ENCODE assay signal across 9 mouse cellular contexts in genomic region chr4:109173369-109173768, GRCm38 (mm10). TPM values are rescaled to one million over a fixed set of nuclear protein-coding genes. Genes with fewer than 3 reads are reported as not detected.
A peak's percentile ranks its signal among the peaks of the same experiment; 100 is the strongest.
DNase-seq lines count a peak whose midpoint lies in the region; ATAC-seq and TF ChIP-seq lines count a peak whose summit lies in the region.
"Had no signal": no experiment of that assay in that cellular context is flagged by ENCODE, and none has a peak within 500 bp of the region (broad histone marks: within the 10 kb centered on the region; RNA-seq: fewer than 3 reads in every experiment).

No protein-coding gene starts in this region.

- H3K4me3 ChIP-seq in heart, embryonic 15.5 days, result no peak overlapping the region
- H3K4me3 ChIP-seq in embryonic facial prominence, embryonic 15.5 days (replicated peaks), result no peak overlapping the region
- no peak overlapping the region for H3K4me3 ChIP-seq in hindbrain, embryonic 14.5 days (replicated peaks; ENCODE audit: low read length)
- H3K4me3 ChIP-seq in neural tube, embryonic 13.5 days, result no peak overlapping the region
- H3K4me3 ChIP-seq in lung, postnatal 0 days (ENCODE audit: low read depth, low read length), result no peak overlapping the region
- H3K4me3 ChIP-seq: liver, embryonic 13.5 days had no signal

- no peak for TF ChIP-seq CTCF in lung, postnatal 0 days (IDR thresholded peaks at IDR 0.05)

- no peaks in the 10 kb centered on the region for H3K36me3 ChIP-seq in heart, embryonic 15.5 days
- H3K36me3 ChIP-seq in embryonic facial prominence, embryonic 15.5 days, result no peaks in the 10 kb centered on the region
- H3K36me3 ChIP-seq in hindbrain, embryonic 14.5 days (replicated peaks; ENCODE audit: control insufficient read depth, insufficient read depth), result no peaks in the 10 kb centered on the region
- 0 out of 2 replicates have a peak, but pooled peaks cover 9% of the 10 kb centered on the region for H3K36me3 ChIP-seq in neural tube, embryonic 13.5 days
- H3K36me3 ChIP-seq in lung, postnatal 0 days (ENCODE audit: insufficient read depth, low read length), result no peaks in the 10 kb centered on the region
- H3K36me3 ChIP-seq: liver, embryonic 13.5 days had no signal

- H3K9me3 ChIP-seq in heart, embryonic 15.5 days (replicated peaks), result no peaks in the 10 kb centered on the region
- no peaks in the 10 kb centered on the region for H3K9me3 ChIP-seq in embryonic facial prominence, embryonic 15.5 days (replicated peaks)
- H3K9me3 ChIP-seq in hindbrain, embryonic 14.5 days (ENCODE audit: control insufficient read depth, low read length), result no peaks in the 10 kb centered on the region
- H3K9me3 ChIP-seq in neural tube, embryonic 13.5 days, result no peaks in the 10 kb centered on the region
- no peaks in the 10 kb centered on the region for H3K9me3 ChIP-seq in lung, postnatal 0 days (ENCODE audit: low read length)
- H3K9me3 ChIP-seq: liver, embryonic 13.5 days had no signal

- no peak for TF ChIP-seq EP300 in lung, postnatal 0 days (IDR thresholded peaks at IDR 0.05)

- no peak for ATAC-seq in heart, embryonic 15.5 days (replicated peaks; ENCODE audit: insufficient number of reproducible peaks, insufficient read depth, low FRiP score, low read depth)
- ATAC-seq in embryonic facial prominence, embryonic 15.5 days (ENCODE audit: insufficient number of reproducible peaks, low FRiP score, low TSS enrichment, low read depth), result no peak
- ATAC-seq in hindbrain, embryonic 14.5 days (ENCODE audit: low FRiP score), result peak; percentile 46; the same call in 1 of the 2 replicates
- ATAC-seq in neural tube, embryonic 13.5 days (ENCODE audit: low read depth), result peak; percentile 82
- ATAC-seq in lung, postnatal 0 days, result no peak

- H3K4me1 ChIP-seq in heart, embryonic 15.5 days (replicated peaks), result peaks cover 21% of the 10 kb centered on the region
- peaks cover 17% of the 10 kb centered on the region for H3K4me1 ChIP-seq in embryonic facial prominence, embryonic 15.5 days
- H3K4me1 ChIP-seq in hindbrain, embryonic 14.5 days (replicated peaks; ENCODE audit: control insufficient read depth, insufficient read depth, low read length), result peaks cover 18% of the 10 kb centered on the region
- H3K4me1 ChIP-seq in neural tube, embryonic 13.5 days (replicated peaks), result peaks cover 25% of the 10 kb centered on the region
- no peaks in the 10 kb centered on the region for H3K4me1 ChIP-seq in lung, postnatal 0 days (ENCODE audit: insufficient read depth, low read depth, low read length)
- H3K4me1 ChIP-seq: liver, embryonic 13.5 days had no signal

- peak overlapping the region; percentile 39; the same call in 1 of the 2 replicates for H3K27ac ChIP-seq in heart, embryonic 15.5 days
- H3K27ac ChIP-seq in embryonic facial prominence, embryonic 15.5 days (replicated peaks), result peak overlapping the region; percentile 89
- peak overlapping the region; percentile 88 for H3K27ac ChIP-seq in hindbrain, embryonic 14.5 days
- peak overlapping the region; percentile 89 for H3K27ac ChIP-seq in neural tube, embryonic 13.5 days (replicated peaks)
- no peak overlapping the region for H3K27ac ChIP-seq in lung, postnatal 0 days (ENCODE audit: low read length)
- H3K27ac ChIP-seq: liver, embryonic 13.5 days had no signal

- no peak overlapping the region for H3K4me2 ChIP-seq in heart, embryonic 15.5 days
- H3K4me2 ChIP-seq in embryonic facial prominence, embryonic 15.5 days (replicated peaks), result peak overlapping the region; percentile 29
- peak overlapping the region; percentile 21 for H3K4me2 ChIP-seq in hindbrain, embryonic 14.5 days (replicated peaks)
- H3K4me2 ChIP-seq in neural tube, embryonic 13.5 days, result peak overlapping the region; percentile 24; the same call in 1 of the 2 replicates
- H3K4me2 ChIP-seq in lung, postnatal 0 days (replicated peaks; ENCODE audit: low read depth, low read length), result no peak overlapping the region
- H3K4me2 ChIP-seq: liver, embryonic 13.5 days had no signal

- 87% methylated on average over 4 of the region's 4 CpGs for WGBS in heart, embryonic 15.5 days
- 26% methylated on average over 4 of the region's 4 CpGs for WGBS in embryonic facial prominence, embryonic 15.5 days
- 61% methylated on average over 4 of the region's 4 CpGs for WGBS in hindbrain, embryonic 14.5 days
- 60% methylated on average over 4 of the region's 4 CpGs for WGBS in neural tube, embryonic 13.5 days
- 70% methylated on average over 4 of the region's 4 CpGs for WGBS in lung, postnatal 0 days

- no peak for DNase-seq in heart, postnatal 4 days
- no peak for DNase-seq in hindbrain, embryonic 14.5 days (ENCODE audit: low spot score)
- DNase-seq in urinary bladder, adult 2 months (ENCODE audit: low spot score), result no peak
- no peak for DNase-seq in thymus, postnatal 36 days
- DNase-seq in lung, postnatal 0 days (ENCODE audit: low spot score), result no peak
- DNase-seq: liver, embryonic 13.5 days had no signal

- H3K27me3 ChIP-seq in heart, embryonic 15.5 days, result no peaks in the 10 kb centered on the region
- H3K27me3 ChIP-seq in embryonic facial prominence, embryonic 15.5 days, result no peaks in the 10 kb centered on the region
- no peaks in the 10 kb centered on the region for H3K27me3 ChIP-seq in hindbrain, embryonic 14.5 days (ENCODE audit: control insufficient read depth, insufficient read depth, low read length)
- no peaks in the 10 kb centered on the region for H3K27me3 ChIP-seq in neural tube, embryonic 13.5 days
- no peaks in the 10 kb centered on the region for H3K27me3 ChIP-seq in lung, postnatal 0 days (replicated peaks; ENCODE audit: insufficient read depth, low read length)
- H3K27me3 ChIP-seq: liver, embryonic 13.5 days had no signal

- H3K9ac ChIP-seq in heart, embryonic 15.5 days, result no peak overlapping the region
- no peak overlapping the region for H3K9ac ChIP-seq in embryonic facial prominence, embryonic 15.5 days
- H3K9ac ChIP-seq in hindbrain, embryonic 14.5 days, result peak overlapping the region; percentile 38
- H3K9ac ChIP-seq in neural tube, embryonic 13.5 days, result 0 out of 2 replicates have a peak overlapping the region, but pooled peaks have one; percentile 23
- H3K9ac ChIP-seq in lung, postnatal 0 days (replicated peaks; ENCODE audit: low read depth), result no peak overlapping the region
- H3K9ac ChIP-seq: liver, embryonic 13.5 days had no signal

RNA-seq across cellular contexts. Expression of gene Osbpl9, which starts 28.7 kb away (rescaled TPM):
- 48.6 and 50.7 TPM in 2 replicates for polyA plus RNA-seq in heart, embryonic 15.5 days (2015; fragmentation: Nextera tagmentation; extraction: Ambion mirVana)
- 10 to 100 TPM; 71.7 to 73.4 TPM for total RNA-seq in heart, postnatal 4 days (2021)
- 58.6 and 64.1 TPM in 2 replicates for polyA plus RNA-seq in embryonic facial prominence, embryonic 15.5 days (2015; fragmentation: Nextera tagmentation; extraction: Ambion mirVana)
- 79.8 and 89.2 TPM in 2 replicates for polyA plus RNA-seq in hindbrain, embryonic 14.5 days (2014; fragmentation: Nextera tagmentation; extraction: Ambion mirVana)
- polyA plus RNA-seq in neural tube, embryonic 13.5 days (2015; fragmentation: Nextera tagmentation; extraction: Ambion mirVana), result 97.0 and 105 TPM in 2 replicates
- 95.4 and 97.5 TPM in 2 replicates for polyA plus RNA-seq in urinary bladder, adult 2 months (2012; rRNA removed)
- polyA plus RNA-seq in lung, postnatal 0 days (2015; fragmentation: Nextera tagmentation; extraction: Ambion mirVana), result 98.5 and 115 TPM in 2 replicates

Comparison
In these comparisons a context has a peak if more than half of its experiments do, and no peak if none do; other contexts are left out.
1. ATAC-seq: peak in hindbrain, embryonic 14.5 days (single experiment) and neural tube, embryonic 13.5 days (single experiment); none in heart, embryonic 15.5 days (single experiment), embryonic facial prominence, embryonic 15.5 days (single experiment) and lung, postnatal 0 days (single experiment).
2. H3K4me2 ChIP-seq: peak in embryonic facial prominence, embryonic 15.5 days (single experiment), hindbrain, embryonic 14.5 days (single experiment) and neural tube, embryonic 13.5 days (single experiment); none in heart, embryonic 15.5 days (single experiment) and lung, postnatal 0 days (single experiment).
3. H3K9ac ChIP-seq: peak in hindbrain, embryonic 14.5 days (single experiment) and neural tube, embryonic 13.5 days (single experiment); none in heart, embryonic 15.5 days (single experiment), embryonic facial prominence, embryonic 15.5 days (single experiment) and lung, postnatal 0 days (single experiment).